Mouse (Mus musculus) 3T3-L1 (cell line): ENCODE measurements at regions not wholly inside any gene's neighbourhood (a gene's known extent, or its start where the extent isn't known, plus 50 kb on each side); places are given as distances from the start of the nearest gene placed in this dataset.

Experiments used
- DNase-seq: peaks from one replicate; pipeline ENCODE4 v3.0.0-alpha.2; 2015; ENCODE audit warnings: low read depth, low spot score

DNA sequence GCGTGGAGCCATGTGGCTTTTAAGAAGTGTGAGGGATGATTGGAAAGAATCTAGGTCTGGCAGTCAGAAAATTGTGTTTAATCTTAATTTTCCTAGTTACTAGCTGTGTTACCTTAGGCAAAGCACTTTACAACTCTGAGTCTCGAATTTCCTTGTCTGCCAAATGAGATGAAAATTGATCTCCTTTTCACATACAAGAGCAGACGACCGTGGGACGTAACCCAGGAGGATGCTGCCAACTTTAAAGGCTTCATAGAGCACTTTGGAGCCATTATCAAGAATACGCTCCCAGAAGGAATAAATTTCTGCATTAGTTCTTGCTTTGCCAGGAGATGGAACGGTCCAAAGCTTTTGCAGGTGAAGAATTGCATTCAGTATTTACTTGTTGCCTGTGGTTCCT, 457.6 kb downstream of the Bcl11a start:
- no peak for DNase-seq

GRCm38 (mm10) chr11:24537721-24538120, 459.9 kb downstream of the Bcl11a start:
- no peak for DNase-seq

DNA sequence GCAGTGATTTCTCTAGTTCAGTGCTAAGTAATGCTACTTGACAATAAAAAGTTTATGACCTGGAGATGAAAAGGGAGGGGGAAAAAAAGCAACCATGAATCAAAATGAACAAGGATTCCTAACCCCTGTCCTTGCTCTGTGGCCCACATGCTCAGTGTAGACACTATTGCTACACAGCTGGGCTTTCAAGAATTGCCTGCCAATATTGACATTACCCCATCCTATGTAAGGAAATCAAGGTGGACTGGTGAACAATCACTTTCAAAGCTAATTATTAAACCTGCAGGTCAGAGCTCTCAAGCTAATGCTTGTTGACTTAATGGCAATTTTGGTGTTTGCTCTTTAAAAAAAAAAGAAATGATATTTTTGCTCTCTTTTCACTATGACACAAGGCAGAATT, 491.8 kb downstream of the Bcl11a start:
- no peak for DNase-seq

GRCm38 (mm10) chr11:24613529-24613928, 535.7 kb downstream of the Bcl11a start:
- no peak for DNase-seq

GRCm38 (mm10) chr11:24615436-24615835, 537.6 kb downstream of the Bcl11a start:
- DNase-seq: no peak

- DNase-seq: no peak
These were observed 540.7 kb downstream of the Bcl11a start for GRCm38 (mm10) chr11:24618586-24618985.

- no peak for DNase-seq
These were observed 541.2 kb downstream of the Bcl11a start for GRCm38 (mm10) chr11:24619021-24619420.

GRCm38 (mm10) chr11:24628619-24629018, 550.8 kb downstream of the Bcl11a start:
- no peak for DNase-seq

GRCm38 (mm10) chr11:24629431-24629830, 551.6 kb downstream of the Bcl11a start:
- DNase-seq: no peak

GRCm38 (mm10) chr11:24630403-24630900, 552.6 kb downstream of the Bcl11a start:
- no peak for DNase-seq

GRCm38 (mm10) chr11:24631651-24632050, 553.8 kb downstream of the Bcl11a start:
- no peak for DNase-seq

DNA sequence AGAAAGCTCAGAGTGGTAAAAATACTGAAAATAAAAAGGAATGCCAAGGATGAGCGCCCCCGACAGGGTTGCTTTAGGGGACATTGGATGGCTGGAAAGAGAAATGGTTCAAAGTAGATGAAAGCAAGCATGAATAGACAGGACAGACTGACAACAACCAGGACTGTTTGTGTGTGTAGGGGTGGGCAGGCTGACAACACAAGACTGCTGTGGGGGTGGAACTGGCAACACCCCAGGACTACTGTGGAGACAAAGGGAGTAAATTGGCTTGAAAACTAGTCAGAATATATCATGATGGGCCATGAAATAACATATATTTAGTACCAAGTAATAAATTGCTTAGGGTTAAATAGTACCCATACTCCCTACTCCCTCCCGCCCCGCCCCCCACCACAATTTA, 558.9 kb downstream of the Bcl11a start:
- DNase-seq: no peak

GRCm38 (mm10) chr11:24643439-24644109, 565.7 kb downstream of the Bcl11a start:
- no peak for DNase-seq

- DNase-seq: no peak
These were observed 575.0 kb downstream of the Bcl11a start for GRCm38 (mm10) chr11:24652852-24653251.

DNA sequence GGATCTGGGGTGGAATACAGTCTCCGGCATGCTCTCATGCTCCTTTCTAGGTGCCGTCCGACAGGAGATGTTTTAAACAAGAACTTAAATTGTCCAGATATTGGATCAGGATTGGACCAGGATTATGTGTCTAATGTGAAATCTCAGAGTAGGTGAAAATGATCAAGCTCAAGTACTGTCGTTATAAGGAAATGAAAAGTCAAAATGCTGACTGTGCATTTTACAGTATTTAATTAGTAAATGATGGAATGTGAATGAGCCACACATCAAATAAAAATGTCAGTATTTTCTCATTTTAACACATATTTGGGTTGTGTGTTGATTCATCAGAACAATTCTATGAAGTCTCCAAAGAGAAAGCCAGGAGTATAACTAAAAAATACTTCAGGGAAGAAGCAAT, 586.2 kb downstream of the Bcl11a start:
- no peak for DNase-seq

DNA sequence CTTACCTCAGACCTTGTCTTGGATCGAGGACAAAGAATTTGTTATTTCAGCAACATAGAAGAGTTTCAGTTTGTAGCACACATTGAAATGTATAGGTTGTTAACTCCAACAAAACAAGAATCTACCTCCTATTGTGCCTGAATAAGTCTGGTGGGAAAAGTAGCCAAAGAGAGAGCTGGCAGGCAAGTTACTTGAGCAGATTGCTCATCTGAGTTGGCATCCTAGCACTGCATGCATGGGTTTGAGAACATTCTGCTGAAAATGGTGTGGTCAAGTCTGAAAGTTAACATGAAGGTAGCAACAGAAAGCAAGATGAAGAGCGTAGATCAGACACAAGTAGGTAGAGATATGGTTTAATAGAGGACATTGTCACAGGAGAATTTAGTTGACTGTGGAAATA, 587.5 kb downstream of the Bcl11a start:
- DNase-seq: no peak

DNA sequence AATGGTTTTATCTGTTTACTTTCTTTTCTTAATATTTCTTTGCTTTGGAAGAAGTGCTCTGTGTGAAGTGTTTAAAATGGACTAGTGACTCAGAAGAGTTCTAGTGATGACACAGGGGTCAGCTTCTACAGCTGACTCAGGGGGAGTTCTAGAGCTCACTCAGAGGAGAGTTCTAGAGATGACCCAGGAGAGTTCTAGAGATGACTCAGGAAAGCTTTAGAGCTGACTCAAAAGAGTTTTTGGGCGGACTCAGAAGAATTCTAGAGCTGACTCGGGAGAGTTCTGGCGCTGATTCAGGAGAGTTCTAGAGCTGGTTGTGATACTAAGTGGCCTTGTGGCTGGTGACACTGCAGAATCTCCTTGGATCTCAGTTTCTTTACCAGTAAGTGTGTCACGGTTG, 593.8 kb downstream of the Bcl11a start:
- DNase-seq: no peak

DNA sequence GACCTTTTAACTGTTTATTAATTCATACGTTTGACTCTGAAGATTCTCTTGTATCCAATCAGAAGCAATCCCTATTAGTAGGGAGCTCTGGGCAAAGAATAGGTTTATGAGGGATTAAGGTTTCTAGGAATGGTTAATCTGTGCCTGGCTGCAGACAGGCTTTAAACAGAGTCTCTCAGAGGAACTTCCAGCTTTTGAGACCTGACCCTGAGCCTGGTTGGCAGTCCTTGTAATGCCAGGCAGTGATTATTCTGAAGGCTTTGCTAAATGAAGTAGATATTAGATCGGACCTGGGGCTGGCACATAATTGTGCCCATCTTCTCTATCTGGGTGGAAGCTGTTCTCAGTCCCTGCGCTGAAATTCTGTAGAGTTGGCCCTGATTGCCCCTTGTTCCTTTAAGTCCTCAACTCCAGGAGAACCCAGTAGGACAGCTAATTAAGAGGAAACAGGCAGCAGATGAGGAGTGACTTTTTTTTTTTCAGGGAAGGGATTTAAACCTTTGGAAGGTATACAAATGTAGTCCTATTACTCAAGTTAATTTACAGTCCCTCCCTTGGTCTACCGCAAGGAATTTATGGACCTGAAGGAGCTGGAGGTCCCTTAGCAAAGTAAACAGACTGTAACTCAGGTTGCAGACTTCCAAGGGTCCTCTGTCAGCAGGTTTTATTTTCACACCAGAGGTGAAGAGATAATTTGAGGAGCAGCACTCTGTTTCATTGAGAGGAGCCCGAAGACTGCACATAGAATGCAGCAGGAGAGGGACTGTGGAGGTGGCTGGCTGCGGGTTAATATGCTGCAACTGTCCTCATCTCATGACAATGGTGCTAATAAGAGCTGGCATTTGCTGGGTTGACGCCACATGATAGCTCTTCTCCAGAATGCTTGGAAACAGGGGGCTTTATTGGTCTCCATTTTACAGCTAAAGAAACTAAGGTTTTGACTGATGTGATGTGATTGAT, 595.7 kb downstream of the Bcl11a start:
- DNase-seq: no peak

DNA sequence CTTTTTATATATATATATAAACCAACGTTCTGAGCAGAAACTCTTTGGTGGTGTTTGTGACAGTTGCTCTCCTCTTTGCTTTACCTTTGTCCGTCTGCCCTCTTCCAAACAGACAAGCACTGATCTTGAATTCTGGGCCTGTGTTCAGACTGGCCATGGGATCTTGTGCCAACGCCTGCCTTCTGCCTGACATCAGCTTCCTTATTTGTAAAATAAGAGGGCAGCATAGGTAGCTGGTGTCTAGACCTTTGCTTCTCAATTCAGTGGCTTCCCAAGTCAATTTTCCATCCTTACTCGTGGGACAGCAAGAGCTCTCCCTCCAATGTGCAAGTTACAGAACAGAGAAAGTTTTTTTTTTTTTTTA, 596.3 kb downstream of the Bcl11a start:
- no peak for DNase-seq

GRCm38 (mm10) chr11:24677016-24677415, 599.2 kb downstream of the Bcl11a start:
- DNase-seq: no peak

DNA sequence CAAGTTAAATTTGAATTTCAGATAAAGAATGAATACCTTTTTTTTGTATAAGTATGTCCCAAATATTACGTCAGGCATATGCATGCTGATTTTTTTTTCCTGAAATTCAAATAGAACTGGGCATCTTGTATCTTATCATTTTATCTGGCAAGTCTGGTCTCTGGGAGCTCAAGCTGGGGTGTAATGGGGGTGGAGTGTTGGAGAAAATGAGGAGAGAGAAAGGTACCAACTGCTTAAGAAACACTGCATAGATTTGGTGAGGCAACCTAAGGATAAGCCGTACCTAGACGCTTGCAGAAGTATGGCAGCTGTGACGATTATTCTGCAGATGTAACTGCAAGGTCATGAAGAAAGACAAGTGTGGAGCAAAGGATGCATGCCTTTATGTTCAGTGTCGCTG, 601.7 kb downstream of the Bcl11a start:
- no peak for DNase-seq

DNA sequence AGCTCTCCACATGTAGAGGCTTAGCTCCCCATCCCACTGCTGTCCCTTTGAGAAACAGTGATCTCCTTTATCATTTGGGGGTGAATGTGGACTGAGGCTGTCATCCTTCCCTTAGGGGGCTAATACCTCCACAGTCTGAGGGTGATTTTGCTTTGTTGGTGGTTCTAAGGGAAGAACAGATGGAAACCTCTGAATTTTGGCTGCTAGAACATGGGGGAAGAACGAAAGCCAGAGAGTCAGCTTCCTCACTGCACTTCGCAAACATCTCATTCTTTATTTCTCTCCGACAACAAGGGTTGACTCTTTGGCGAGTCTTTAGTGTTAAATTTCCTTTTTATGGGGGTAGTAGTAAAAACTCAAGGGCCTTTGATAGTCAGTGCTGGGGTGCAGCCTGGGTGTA, 604.6 kb downstream of the Bcl11a start:
- no peak for DNase-seq
